Mouse (Mus musculus): ENCODE data around the gene Fhod1. TPM values are rescaled to one million over a fixed set of nuclear protein-coding genes. Genes with fewer than 3 reads are reported as not detected.

Fhod1 gene
- polyA plus RNA-seq, 1 experiment from 2014 or later: 8.7 TPM

DNA sequence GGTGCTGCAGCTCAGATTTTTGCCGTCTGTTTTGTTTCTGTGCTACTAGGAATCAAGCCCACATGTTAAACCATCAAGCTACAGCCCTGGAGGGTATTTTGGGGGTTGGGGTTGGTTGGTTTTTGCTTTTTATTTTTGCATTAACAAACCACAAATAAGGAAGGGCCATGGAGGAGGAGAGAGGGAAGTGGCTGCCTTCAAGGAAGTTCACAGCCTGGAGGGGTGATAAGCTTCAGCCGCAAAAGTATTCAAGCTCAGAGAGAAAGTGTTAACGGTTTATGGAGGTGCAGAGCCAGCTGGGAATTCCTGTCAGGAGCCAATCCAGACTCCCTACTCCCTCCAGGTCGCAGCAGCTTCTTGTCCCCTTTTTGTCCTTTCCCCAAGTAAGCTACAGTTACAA is 8.8 kb downstream of the Fhod1 start:
- peaks cover 47% of the 10 kb centered on the region for H3K36me3 ChIP-seq (ENCODE audit: insufficient read depth, low read length)
- H3K9me3 ChIP-seq (ENCODE audit: low read length): no peaks in the 10 kb centered on the region
- DNase-seq (ENCODE audit: low spot score): peak; percentile 19
- H3K4me1 ChIP-seq (ENCODE audit: insufficient read depth, low read depth, low read length): peaks cover 40% of the 10 kb centered on the region
- H3K27me3 ChIP-seq (replicated peaks; ENCODE audit: insufficient read depth, low read length): no peaks in the 10 kb centered on the region
- TF ChIP-seq CTCF (IDR thresholded peaks at IDR 0.05) (no peak), EP300 (IDR thresholded peaks at IDR 0.05) (no peak)
- H3K27ac ChIP-seq (ENCODE audit: low read length): peak overlapping the region; percentile 86
- ATAC-seq: no peak
- WGBS: 27% methylated on average over 4 of the region's 4 CpGs
- no peak overlapping the region for H3K4me2 ChIP-seq (replicated peaks; ENCODE audit: low read depth, low read length)
- no peak overlapping the region for H3K9ac ChIP-seq (replicated peaks; ENCODE audit: low read depth)
- H3K4me3 ChIP-seq (ENCODE audit: low read depth, low read length): no peak overlapping the region

DNA sequence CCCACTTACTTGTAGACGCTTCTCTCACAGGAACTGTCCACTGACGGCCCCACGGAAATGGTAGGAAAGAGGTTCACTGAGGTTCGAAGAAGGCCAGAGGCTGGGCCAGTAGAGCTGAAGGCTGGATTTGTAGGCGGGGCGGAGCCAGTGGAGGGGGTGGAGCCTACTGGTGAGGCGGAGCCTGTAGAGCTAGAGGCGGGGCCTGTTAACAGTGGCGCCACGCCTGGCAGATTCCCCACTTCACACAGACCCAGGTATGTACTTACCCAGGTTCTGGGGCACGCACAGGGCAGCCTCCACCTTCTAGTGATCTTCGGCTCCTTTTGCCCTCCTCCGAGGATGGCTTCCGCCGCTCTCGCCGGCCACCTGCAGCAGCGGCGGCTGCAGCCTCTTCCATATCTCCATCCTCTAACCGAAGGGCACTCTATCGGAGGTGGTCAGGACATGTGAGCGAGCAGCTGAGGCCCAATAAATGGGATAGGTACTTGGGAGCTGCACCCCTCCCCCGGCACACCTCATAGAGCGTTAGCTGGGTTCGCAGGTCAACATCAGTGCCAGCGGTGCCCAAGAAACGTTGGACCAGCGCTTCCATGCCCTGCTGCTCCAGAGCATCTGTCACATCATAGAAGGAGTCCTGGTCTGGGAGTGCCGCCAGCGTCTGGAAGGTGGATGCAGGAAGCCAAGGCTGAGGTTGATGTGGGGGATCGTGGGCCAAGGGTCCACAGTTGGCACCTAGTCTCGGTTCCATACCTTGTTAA is 11.2 kb downstream of the Fhod1 start:
- no peak overlapping the region for H3K27ac ChIP-seq (ENCODE audit: low read length)
- no peaks in the 10 kb centered on the region for H3K9me3 ChIP-seq (ENCODE audit: low read length)
- H3K4me2 ChIP-seq (replicated peaks; ENCODE audit: low read depth, low read length): no peak overlapping the region
- no peak overlapping the region for H3K9ac ChIP-seq (replicated peaks; ENCODE audit: low read depth)
- WGBS: 80% methylated on average over 32 of the region's 32 CpGs
- ATAC-seq: no peak
- peaks cover 65% of the 10 kb centered on the region for H3K36me3 ChIP-seq (ENCODE audit: insufficient read depth, low read length)
- no peak for DNase-seq (ENCODE audit: low spot score)
- H3K27me3 ChIP-seq (replicated peaks; ENCODE audit: insufficient read depth, low read length): no peaks in the 10 kb centered on the region
- TF ChIP-seq EP300 (IDR thresholded peaks at IDR 0.05): no peak
- no peak for TF ChIP-seq CTCF (IDR thresholded peaks at IDR 0.05)
- peaks cover 28% of the 10 kb centered on the region for H3K4me1 ChIP-seq (ENCODE audit: insufficient read depth, low read depth, low read length)
- no peak overlapping the region for H3K4me3 ChIP-seq (ENCODE audit: low read depth, low read length)

DNA sequence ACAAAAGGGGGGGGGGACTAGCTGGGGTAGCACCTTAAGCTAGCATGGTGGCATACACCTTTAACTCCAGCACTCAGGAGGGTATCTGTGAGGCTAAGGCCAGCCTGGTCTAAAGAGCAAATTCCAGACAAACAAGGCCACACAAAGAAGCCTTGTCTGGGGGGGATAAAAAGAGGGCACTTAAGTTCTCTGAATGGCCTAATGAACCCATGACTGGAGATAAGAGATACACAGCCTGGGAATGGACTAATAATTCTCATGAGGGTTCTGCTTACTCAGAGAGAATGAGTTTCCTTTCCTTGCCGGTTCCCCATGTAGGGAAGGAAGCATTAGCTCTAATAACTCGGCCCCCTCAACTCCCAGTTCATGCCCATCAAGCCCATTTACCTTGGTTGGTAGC is 15.2 kb downstream of the Fhod1 start:
- Histone ChIP-seq H3K4me1 (ENCODE audit: insufficient read depth, low read depth, low read length) (no peaks in the 10 kb centered on the region), H3K27ac (ENCODE audit: low read length) (no peak overlapping the region), H3K4me3 (ENCODE audit: low read depth, low read length) (no peak overlapping the region), H3K9me3 (ENCODE audit: low read length) (no peaks in the 10 kb centered on the region), H3K4me2 (replicated peaks; ENCODE audit: low read depth, low read length) (no peak overlapping the region), H3K27me3 (replicated peaks; ENCODE audit: insufficient read depth, low read length) (no peaks in the 10 kb centered on the region), H3K9ac (replicated peaks; ENCODE audit: low read depth) (no peak overlapping the region), H3K36me3 (ENCODE audit: insufficient read depth, low read length) (peaks cover 82% of the 10 kb centered on the region)
- TF ChIP-seq CTCF (IDR thresholded peaks at IDR 0.05) (no peak), EP300 (IDR thresholded peaks at IDR 0.05) (no peak)
- no peak for ATAC-seq
- 33% methylated on average over 2 of the region's 2 CpGs for WGBS
- no peak for DNase-seq (ENCODE audit: low spot score)

DNA sequence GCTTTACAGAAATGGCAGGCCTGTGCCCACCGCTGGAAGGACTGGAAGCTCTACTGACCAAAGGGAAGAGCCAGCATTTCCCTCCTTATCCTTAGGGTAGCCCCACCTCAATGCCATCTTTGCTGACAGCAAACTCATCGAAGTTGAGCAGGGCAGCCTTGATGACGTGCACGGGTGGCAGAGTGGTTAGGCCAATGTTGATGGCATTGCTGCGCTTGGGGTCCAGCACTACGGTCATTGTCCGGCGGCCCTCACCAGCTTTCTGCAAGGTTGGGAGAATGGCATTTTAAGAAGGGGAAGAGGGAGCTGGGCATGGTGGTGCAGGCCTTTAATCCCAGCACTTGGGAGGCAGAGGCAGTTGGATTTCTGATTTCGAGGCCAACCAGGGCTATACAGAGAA is 15.8 kb downstream of the Fhod1 start:
- TF ChIP-seq CTCF (IDR thresholded peaks at IDR 0.05): no peak
- no peak for TF ChIP-seq EP300 (IDR thresholded peaks at IDR 0.05)
- ATAC-seq: no peak
- no peak overlapping the region for H3K27ac ChIP-seq (ENCODE audit: low read length)
- 91% methylated on average over 9 of the region's 9 CpGs for WGBS
- H3K36me3 ChIP-seq (ENCODE audit: insufficient read depth, low read length): peaks cover 78% of the 10 kb centered on the region
- no peaks in the 10 kb centered on the region for H3K27me3 ChIP-seq (replicated peaks; ENCODE audit: insufficient read depth, low read length)
- no peaks in the 10 kb centered on the region for H3K4me1 ChIP-seq (ENCODE audit: insufficient read depth, low read depth, low read length)
- no peaks in the 10 kb centered on the region for H3K9me3 ChIP-seq (ENCODE audit: low read length)
- no peak overlapping the region for H3K4me2 ChIP-seq (replicated peaks; ENCODE audit: low read depth, low read length)
- H3K4me3 ChIP-seq (ENCODE audit: low read depth, low read length): no peak overlapping the region
- no peak for DNase-seq (ENCODE audit: low spot score)
- H3K9ac ChIP-seq (replicated peaks; ENCODE audit: low read depth): no peak overlapping the region

DNA sequence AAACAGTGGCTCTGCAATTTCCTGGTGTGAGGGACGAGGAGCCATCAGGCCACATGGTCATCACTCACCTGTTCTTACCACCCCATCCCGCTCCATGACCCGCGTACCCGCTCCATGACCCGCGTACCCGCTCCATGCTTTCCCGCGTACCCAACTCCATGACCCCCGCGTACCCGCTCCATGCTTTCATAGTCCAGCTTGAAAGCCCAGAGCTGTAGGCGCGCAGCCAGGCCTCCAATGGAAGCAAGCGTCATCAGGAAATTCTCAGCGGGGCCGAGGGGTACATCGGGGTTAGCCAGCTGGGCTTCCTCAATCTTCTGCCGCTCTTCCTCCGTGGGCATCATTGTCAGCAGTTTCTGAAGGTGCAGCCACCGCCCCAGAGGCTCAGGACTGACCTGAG is 16.3 kb downstream of the Fhod1 start:
- Histone ChIP-seq H3K9me3 (ENCODE audit: low read length) (no peaks in the 10 kb centered on the region), H3K27me3 (replicated peaks; ENCODE audit: insufficient read depth, low read length) (no peaks in the 10 kb centered on the region), H3K4me1 (ENCODE audit: insufficient read depth, low read depth, low read length) (no peaks in the 10 kb centered on the region), H3K4me2 (replicated peaks; ENCODE audit: low read depth, low read length) (no peak overlapping the region), H3K36me3 (ENCODE audit: insufficient read depth, low read length) (peaks cover 73% of the 10 kb centered on the region), H3K4me3 (ENCODE audit: low read depth, low read length) (no peak overlapping the region), H3K9ac (replicated peaks; ENCODE audit: low read depth) (no peak overlapping the region), H3K27ac (ENCODE audit: low read length) (no peak overlapping the region)
- ATAC-seq (no peak), DNase-seq (ENCODE audit: low spot score) (no peak)
- TF ChIP-seq CTCF (IDR thresholded peaks at IDR 0.05) (no peak), EP300 (IDR thresholded peaks at IDR 0.05) (no peak)
- 85% methylated on average over 18 of the region's 22 CpGs for WGBS

DNA sequence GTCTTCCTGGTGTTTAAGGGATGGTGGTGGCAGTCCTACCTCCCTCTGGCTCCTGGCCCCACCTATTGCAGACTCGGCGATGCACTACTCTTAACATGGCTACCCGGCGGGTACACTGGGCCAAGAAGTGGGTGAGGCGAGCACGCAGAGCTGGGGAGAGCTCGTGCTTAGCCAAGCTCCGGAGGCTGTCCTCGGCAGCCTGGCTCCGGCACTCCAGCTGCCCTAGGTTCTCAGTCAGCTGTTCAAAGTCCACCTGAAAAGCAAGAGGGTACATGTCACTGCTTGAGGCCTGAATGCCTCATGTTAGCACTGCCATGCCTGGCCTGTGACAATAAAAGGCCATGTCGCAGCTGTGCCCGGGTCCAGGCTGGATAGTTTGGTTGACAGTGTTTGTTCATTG is 17.4 kb downstream of the Fhod1 start:
- no peaks in the 10 kb centered on the region for H3K9me3 ChIP-seq (ENCODE audit: low read length)
- DNase-seq (ENCODE audit: low spot score) (no peak), ATAC-seq (no peak)
- H3K36me3 ChIP-seq (ENCODE audit: insufficient read depth, low read length): peaks cover 62% of the 10 kb centered on the region
- no peak overlapping the region for H3K27ac ChIP-seq (ENCODE audit: low read length)
- no peak for TF ChIP-seq CTCF (IDR thresholded peaks at IDR 0.05)
- no peak for TF ChIP-seq EP300 (IDR thresholded peaks at IDR 0.05)
- no peaks in the 10 kb centered on the region for H3K27me3 ChIP-seq (replicated peaks; ENCODE audit: insufficient read depth, low read length)
- 91% methylated on average over 12 of the region's 12 CpGs for WGBS
- H3K9ac ChIP-seq (replicated peaks; ENCODE audit: low read depth): no peak overlapping the region
- H3K4me2 ChIP-seq (replicated peaks; ENCODE audit: low read depth, low read length): no peak overlapping the region
- H3K4me1 ChIP-seq (ENCODE audit: insufficient read depth, low read depth, low read length): peaks cover 4% of the 10 kb centered on the region; the same call in 1 of the 2 replicates
- no peak overlapping the region for H3K4me3 ChIP-seq (ENCODE audit: low read depth, low read length)
